Mouse (Mus musculus) cerebellum, postnatal 4 days (tissue): ENCODE results near the gene Myh14.

ENCODE experiments used
- DNase-seq, 2 experiments: peaks; one replicate each; pipeline ENCODE4 v3.0.0; 2022; ENCODE audit warnings: low spot score in 2 of 2, mixed read lengths in 1 of 2

Myh14 gene

GRCm38 (mm10) chr7:44632676-44633075 lies 38.0 kb downstream of the Myh14 start:
- no peak for DNase-seq

DNA sequence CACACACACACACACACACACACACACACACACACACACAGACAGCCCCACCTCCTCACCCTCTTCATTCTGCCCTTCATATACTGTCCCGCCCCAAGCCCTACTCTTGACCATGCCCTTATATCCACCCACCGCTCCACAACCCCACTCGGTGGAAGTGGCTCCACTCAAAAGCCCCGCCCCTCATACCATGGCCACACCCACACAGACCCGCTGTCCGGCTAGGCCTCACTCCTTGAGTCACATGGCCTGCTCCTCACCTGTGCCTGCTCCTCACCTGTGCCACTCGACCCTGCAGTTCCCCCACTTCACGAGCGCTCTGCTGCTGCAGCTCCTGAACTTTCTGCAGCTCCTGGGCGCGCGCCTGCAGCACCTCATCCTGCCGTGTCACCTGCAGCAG lies 40.2 kb downstream of the Myh14 start:
- no peak for DNase-seq

DNA sequence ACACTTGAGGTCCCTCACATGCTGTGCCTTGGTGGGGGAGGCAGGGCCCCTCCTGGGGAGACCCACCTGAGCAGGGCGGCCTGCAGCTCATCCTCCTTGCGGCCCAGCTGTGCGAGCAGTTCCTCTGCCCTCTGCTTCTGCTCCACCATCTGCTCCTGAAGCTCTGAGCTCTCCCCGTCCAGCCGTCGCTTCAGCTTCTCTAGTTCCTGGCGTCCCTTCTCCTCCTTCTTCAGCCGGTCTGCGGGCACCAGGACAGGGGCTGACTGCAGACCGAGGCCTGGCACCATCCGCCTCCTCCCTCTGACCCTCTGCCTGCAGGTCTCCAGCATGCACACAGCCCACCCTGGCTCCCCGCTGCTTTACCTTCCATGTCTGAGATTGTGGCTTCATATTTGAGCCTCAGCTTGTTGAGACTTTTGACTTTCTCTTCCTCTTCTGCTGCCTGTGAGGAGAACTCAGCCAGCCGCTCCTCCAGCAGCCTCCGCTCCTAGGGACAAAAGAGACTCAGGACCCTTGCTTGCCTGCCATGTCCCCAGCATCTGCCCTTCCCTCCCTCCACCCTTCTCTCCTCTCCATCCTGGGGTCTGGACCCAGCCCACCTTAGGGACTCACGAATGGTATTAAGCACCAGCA lies 42.1 kb downstream of the Myh14 start:
- DNase-seq: no peak

GRCm38 (mm10) chr7:44626966-44627365 lies 43.7 kb downstream of the Myh14 start:
- DNase-seq: no peak

GRCm38 (mm10) chr7:44626068-44626385 lies 44.6 kb downstream of the Myh14 start:
- no peak for DNase-seq

DNA sequence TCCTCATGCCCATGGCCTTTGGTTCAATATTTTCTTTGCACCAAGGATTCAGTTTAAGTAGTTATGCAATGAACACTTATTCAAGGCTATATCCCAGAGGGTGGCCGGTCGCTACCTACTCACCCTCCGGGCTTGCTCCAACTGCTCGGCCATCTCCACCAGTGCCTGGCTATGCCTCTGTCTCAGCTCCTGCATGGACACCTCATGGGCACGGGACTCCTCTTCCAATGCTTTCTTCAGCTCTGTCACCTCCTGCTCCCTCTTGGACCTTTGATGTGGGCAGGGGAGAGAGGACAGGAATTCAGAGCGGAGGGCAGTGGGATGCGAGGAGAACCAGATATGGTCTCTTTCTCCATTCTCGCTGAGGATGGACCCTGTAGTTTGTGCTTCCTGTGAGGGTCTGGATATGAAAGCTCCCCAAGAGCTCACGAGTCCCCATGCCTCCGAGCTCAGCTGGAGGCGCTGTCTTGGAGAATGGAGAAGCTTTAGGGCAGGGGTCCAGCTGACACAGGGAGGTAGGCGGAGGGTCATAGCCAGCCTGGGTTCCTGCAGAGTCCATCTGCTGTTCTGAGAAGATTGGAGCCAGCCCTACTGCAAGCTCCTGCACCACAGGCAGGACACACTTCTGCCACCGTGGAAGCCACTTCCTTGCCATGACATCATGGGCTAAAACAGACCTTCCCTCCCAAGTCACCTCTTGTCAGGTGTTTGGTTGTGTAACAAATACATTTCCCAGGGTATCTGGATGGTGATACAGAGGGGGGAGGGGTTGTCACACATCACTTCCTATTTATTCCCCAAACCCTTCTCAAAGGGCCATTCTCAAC lies 45.2 kb downstream of the Myh14 start:
- no peak for DNase-seq

- no peak for DNase-seq
These were observed 45.8 kb downstream of the Myh14 start for GRCm38 (mm10) chr7:44624828-44625227.

DNA sequence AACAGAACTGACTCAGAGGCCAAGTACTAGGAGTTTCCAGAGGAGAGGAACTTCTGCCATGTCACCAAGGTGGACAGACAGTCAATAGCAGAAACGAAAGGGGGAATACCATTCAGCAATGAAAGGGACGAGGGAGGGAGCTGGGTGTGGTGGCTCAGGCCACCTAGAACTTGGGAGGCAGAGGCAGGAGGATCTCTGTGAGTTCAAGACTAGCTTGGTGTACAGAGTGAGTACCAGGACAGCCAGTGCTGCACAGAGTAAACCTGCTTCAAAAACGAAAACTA lies 46.2 kb downstream of the Myh14 start:
- no peak for DNase-seq

GRCm38 (mm10) chr7:44623714-44624542 lies 46.7 kb downstream of the Myh14 start:
- DNase-seq: no peak

DNA sequence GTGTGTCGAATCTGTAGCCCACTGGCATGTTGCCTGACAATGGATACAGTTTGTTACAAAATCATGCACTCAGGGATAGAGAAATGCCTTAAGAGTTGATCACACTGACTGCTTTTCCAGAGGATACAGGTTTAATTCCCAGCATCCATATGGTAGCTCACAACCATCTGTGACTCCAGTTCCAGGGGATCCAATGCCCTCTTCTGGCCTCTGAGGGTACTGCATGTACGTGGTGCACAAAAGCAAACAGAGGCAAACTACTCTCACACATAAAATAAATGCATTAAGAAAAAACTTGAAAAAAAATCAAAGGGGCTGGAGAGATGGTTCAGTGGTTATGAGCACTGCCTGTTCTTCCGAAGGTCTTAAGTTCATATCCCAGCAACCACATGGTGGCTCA lies 53.6 kb downstream of the Myh14 start:
- no peak for DNase-seq

DNA sequence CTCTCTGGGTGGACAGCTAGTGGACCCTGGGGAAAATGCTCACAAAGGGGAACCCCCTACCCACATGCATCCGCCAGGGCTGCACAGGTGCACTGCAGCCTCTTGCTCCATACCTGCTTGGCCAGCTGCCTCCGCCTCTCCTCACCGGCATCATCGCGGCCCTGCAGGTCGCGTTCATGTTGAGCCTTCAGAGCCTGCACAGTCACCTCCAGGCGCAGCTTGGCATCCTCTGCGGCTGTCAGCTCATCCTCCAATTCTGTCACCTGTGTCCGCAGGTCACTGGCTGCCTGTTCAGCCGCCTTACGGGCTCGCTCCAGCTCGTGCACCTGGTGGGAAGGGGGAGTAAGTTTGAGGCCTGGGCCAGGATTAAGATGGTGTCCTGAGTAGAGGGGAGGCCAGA lies 54.7 kb downstream of the Myh14 start:
- DNase-seq: no peak

DNA sequence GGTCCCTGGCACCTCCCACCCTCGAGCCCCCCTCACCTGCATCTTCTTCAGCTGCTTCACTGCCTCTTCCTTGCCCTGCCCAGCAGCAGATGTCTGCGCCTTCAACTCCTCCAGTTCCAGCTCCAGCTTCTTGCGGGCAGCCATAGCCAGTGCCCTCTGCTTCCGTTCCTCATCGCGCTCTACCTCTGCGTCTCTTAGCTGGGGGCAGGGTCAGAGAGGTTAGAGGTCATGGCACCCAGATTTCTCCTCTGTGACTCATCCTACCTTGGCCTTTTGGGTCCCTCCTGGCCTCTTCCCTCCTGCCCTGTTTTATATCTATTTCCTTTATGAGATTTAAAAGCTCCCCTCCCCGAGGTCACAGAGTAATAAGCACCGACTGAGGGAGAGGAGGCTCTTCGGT lies 55.3 kb downstream of the Myh14 start:
- no peak for DNase-seq

DNA sequence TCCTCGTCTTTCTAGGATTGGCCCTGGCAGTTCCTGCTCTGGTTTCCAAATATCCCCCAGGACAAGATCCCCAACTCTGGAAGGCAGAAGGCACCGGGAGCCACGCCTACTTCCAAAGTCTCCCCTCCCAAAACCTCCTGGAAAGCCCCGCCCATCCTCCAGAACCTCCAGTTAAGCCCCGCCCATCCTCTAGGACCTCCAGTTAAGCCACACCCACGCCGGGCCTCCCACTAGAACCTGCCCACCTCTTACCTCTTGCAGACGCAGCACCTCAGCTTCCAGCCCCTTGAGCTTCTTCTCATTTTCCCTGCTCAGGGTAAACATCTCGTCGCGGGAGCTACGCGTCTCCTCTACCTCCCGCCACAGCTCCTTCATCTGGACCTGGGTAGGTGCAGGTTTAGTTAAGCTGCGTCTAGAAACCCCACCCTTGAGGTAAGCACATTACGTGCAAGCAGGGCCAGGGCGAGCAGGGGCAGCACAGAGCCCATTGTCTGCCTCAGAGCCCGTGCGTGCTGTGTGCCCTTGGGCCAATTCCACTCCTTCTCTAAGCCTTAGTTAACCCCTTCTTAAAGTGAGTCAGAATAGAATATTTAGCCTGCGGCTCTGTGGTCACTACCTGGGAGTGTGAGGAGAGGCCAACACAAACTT lies 56.5 kb downstream of the Myh14 start:
- DNase-seq: no peak

DNA sequence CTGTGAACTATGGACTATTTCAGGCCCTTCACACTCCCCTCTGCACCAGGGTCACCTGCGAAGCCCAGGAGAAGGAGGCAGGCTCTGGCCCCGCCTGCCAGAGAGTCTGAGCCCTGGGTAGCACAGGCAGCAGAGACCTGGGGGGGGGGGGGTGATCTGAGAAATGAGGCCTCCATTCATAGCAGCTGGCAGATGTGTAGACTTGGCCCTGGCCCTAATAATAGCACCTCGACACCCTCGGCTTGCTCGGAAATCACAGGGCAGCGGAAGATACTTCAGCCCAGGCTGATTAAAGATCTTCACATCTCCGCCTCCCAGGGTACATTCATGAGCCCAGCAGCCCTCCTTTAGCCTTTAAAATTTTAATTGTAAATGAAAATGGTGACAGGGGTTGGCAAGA lies 58.5 kb downstream of the Myh14 start:
- no peak for DNase-seq

GRCm38 (mm10) chr7:44606171-44606901 lies 64.3 kb downstream of the Myh14 start:
- no peak for DNase-seq

DNA sequence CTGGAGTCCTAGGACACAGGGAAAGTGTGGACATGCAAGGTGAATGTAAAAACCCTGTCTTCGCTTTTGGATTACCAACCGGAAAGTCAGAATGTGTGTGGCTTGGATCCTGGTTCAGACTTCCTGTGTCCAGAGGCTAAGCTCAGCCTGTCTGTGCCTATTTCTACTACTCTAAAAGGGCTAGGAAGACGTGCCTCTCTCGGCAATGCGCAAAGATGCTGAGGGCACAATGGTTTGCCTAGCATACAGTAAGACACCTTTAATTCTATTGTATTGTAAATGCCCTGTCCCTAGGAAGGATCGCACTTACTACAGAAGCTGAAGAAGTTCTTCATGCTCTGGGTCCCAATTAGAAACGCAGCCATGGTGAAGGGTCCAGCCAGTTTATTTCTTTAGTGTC lies 65.2 kb downstream of the Myh14 start:
- no peak for DNase-seq

DNA sequence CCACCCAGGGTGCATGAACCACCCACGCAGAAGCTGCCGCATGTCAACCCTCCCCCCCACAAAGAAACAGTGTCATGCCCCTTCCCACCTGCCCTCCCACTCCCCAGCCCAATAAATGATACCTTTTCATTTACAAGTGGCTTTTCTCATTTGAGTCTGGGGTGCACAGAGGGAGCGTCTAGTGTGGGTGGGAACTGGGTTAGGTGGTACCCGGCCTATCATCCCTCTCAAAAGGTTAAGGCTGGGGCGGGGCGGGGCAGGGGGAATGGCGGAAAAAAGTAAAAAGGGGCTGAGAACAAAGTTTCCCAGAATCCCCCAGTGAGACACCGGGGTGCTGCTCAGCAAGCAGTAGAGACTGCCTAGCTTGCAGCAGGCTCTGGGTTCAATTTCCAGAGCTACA lies 66.0 kb downstream of the Myh14 start:
- DNase-seq: no peak

DNA sequence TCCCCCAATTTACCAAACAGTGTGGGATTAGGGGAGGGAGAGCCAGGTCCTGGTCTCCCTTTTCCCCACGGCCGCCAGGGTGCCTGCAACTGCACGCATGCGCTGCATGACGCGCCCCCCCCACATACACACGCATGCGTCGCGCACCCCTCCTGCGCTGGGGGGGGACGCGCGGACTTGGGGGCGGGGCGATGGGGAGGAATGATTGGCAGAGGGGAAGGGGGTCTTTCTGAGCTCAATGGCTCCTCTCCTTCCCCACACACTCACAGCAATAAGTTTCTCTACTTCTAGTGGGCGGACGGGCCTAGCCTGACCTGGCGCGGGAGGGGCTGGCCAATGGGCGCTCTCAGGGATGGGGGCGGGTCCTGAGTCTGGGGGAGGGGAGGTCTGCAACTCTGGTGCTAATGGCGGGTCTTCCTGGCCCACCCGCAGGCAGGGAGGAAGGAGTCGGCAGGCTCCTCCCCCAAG lies 66.5 kb downstream of the Myh14 start:
- DNase-seq: no peak

GRCm38 (mm10) chr7:44603186-44603855 lies 67.3 kb downstream of the Myh14 start:
- DNase-seq: no peak

GRCm38 (mm10) chr7:44602443-44602842 lies 68.2 kb downstream of the Myh14 start:
- DNase-seq: peak in 1 of 2 experiments; percentile 62

GRCm38 (mm10) chr7:44601646-44602045 lies 69.0 kb downstream of the Myh14 start:
- DNase-seq: no peak
